10 mouse cellular contexts compared by ENCODE assay signal in the genomic region with DNA sequence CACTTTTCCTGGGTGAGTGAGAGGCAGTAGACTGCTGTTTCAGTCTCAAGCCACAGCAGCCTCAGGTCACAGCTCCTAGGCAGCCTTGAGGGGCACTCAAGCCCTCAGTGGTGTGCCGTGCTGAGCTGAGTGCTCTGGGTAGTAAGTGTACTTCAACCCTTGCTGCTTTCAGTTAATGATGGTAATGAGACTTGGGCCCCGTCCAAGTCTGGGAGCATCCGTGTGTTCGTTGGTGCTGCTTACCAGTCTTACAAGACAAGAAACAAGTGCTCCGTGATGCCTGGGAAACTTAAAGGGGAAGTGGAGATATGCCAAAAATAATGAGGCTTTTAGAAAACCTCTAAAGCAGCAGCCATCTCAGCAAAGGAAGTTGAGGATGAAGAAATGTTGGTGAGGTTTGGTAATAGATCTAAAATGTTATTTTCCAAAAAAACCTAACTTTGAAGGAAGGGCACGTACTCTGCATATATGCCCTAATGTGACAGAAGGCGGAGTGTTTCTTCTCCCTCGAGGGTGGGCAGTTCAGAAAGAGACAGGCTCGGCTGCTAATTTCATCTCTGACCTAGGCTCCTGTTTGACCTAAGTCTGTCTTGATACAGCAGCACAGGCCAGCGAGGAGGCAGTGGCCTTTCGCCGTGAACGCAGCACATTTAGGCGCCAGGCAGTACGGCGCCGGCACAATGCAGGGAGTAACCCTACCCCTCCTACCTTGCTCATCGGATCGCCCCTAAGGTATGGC.
DNase-seq lines count a peak whose midpoint lies in the region; ATAC-seq and TF ChIP-seq lines count a peak whose summit lies in the region.
"Had no signal": no experiment of that assay in that cellular context is flagged by ENCODE, and none has a peak within 500 bp of the region (broad histone marks: within the 10 kb centered on the region; RNA-seq: fewer than 3 reads in every experiment).

No protein-coding gene starts in this region.

- no peak overlapping the region for H3K4me3 ChIP-seq in layer of hippocampus, adult 2 months
- H3K4me3 ChIP-seq in bone marrow macrophage, adult 2 months (ENCODE audit: insufficient read depth, low read length), result peak overlapping the region; percentile 41
- no peak overlapping the region for H3K4me3 ChIP-seq in intestine, embryonic 16.5 days (ENCODE audit: low read length)
- peak overlapping the region; percentile 74 for H3K4me3 ChIP-seq in megakaryocyte, embryonic 14.5 days (replicated peaks)
- H3K4me3 ChIP-seq: left cerebral cortex, adult 2 months had no signal

- no peak for TF ChIP-seq CTCF in layer of hippocampus, adult 2 months (conservative IDR thresholded peaks at IDR 0.05)
- no peak for TF ChIP-seq CTCF in bone marrow macrophage, adult 2 months (IDR thresholded peaks at IDR 0.05; ENCODE audit: low read depth, low read length)

- 0 out of 2 replicates have a peak overlapping the region, but pooled peaks have one; percentile 36 for H3K27ac ChIP-seq in layer of hippocampus, adult 2 months
- peak overlapping the region; percentile 70 for H3K27ac ChIP-seq in bone marrow macrophage, adult 2 months (ENCODE audit: insufficient read depth, low read depth, low read length)
- H3K27ac ChIP-seq in intestine, embryonic 16.5 days (ENCODE audit: low read length), result peak overlapping the region; percentile 82
- H3K27ac ChIP-seq: left cerebral cortex, adult 2 months had no signal

- H3K9ac ChIP-seq in intestine, embryonic 16.5 days (ENCODE audit: low read depth, low read length), result no peak overlapping the region

- H3K9me3 ChIP-seq in intestine, embryonic 16.5 days (ENCODE audit: control insufficient read depth, low read length), result no peaks in the 10 kb centered on the region
- H3K9me3 ChIP-seq in megakaryocyte, embryonic 14.5 days, result no peaks in the 10 kb centered on the region

- H3K27me3 ChIP-seq in intestine, embryonic 16.5 days (replicated peaks; ENCODE audit: control insufficient read depth, insufficient read depth, low read length), result no peaks in the 10 kb centered on the region
- no peaks in the 10 kb centered on the region for H3K27me3 ChIP-seq in megakaryocyte, embryonic 14.5 days (replicated peaks)

- peaks cover 45% of the 10 kb centered on the region for H3K4me1 ChIP-seq in bone marrow macrophage, adult 2 months (ENCODE audit: control insufficient read depth, insufficient read depth, low read length)
- H3K4me1 ChIP-seq in intestine, embryonic 16.5 days (ENCODE audit: control insufficient read depth, insufficient read depth, low read length), result peaks cover 22% of the 10 kb centered on the region
- H3K4me1 ChIP-seq in megakaryocyte, embryonic 14.5 days, result peaks cover 28% of the 10 kb centered on the region

- no peak for TF ChIP-seq POLR2A in bone marrow macrophage, adult 2 months (IDR thresholded peaks at IDR 0.05; ENCODE audit: borderline replicate concordance, low read depth, low read length)

- peak; percentile 93 for ATAC-seq in intestine, embryonic 16.5 days

- H3K4me2 ChIP-seq in intestine, embryonic 16.5 days (ENCODE audit: low read depth, low read length), result peak overlapping the region; percentile 19; the same call in 1 of the 2 replicates

- 61% methylated on average over 19 of the region's 19 CpGs for WGBS in intestine, embryonic 16.5 days

- H3K36me3 ChIP-seq in intestine, embryonic 16.5 days (ENCODE audit: control insufficient read depth, insufficient read depth, low read length), result no peaks in the 10 kb centered on the region
- H3K36me3 ChIP-seq in megakaryocyte, embryonic 14.5 days (replicated peaks; ENCODE audit: low read length), result peaks cover 10% of the 10 kb centered on the region

- DNase-seq in layer of hippocampus, adult 2 months (ENCODE audit: low spot score in 2 of 2), result no peak
- no peak for DNase-seq in layer of hippocampus, postnatal 10 days (ENCODE audit: low spot score in 2 of 2)
- DNase-seq in adipocyte (ENCODE audit: low spot score), result no peak
- DNase-seq in frontal cortex, postnatal 25 days (ENCODE audit: low spot score in 2 of 2), result no peak
- no peak for DNase-seq in layer of hippocampus, adult 9-10 months (ENCODE audit: low spot score)
- DNase-seq: heart, postnatal 36 days had no signal

Comparison
In these comparisons a context has a peak if more than half of its experiments do, and no peak if none do; other contexts are left out.
1. H3K4me3 ChIP-seq: peak in bone marrow macrophage, adult 2 months (single experiment) and megakaryocyte, embryonic 14.5 days (single experiment); none in layer of hippocampus, adult 2 months (single experiment) and intestine, embryonic 16.5 days (single experiment).
2. Peak in every context shown above with its lines, with median percentiles within 50 percentile points of each other: H3K27ac ChIP-seq.